Mouse (Mus musculus) neutrophil, adult 59 days (primary cell): ENCODE results near the gene Itih5. TPM values are rescaled to one million over a fixed set of nuclear protein-coding genes. Genes with fewer than 3 reads are reported as not detected.

Experiments
- total RNA-seq, 2 experiments: library from RNA; stranded (reverse); gene quantifications; 1 replicate in 1 of 2; 2 replicates in 1 of 2; pipeline ENCODE4 v1.2.4; 2023

The Itih5 gene
- 1 to 10 TPM; 5.7 to 8.5 TPM for total RNA-seq

GRCm38 (mm10) chr2:10153201-10154075 lies at the start of gene Itih5:
Gene Itih5, plus strand, starts transcription at chr2:10153571.

DNA sequence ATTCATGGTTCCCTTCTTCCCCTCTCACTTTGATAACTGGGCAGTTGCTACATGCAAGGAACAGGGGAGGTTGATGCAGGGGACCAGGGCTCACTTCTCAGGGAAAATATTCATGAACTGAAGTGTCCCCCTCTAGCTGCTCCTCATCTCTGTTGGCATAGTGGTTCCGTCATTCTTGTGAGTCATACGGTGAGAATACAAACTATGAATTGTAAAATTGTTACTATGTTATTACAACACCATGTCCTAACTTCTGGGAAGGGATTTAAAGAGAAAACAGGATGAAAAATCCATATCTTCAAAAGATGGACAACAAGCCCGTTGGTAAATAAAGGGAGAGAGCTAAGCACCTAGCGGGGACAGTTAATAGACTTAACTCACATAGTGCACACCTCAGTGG lies 22.1 kb upstream of the Itih5 start, which contains the start of gene Itih2:
TSS of gene Itih2 (minus strand) at position 101 of the 400 bp plus-strand sequence.

Other genes with a start within 250 kb of the Itih5 start
- 10 to 100 TPM in 1 of 2 experiments, 1 to 10 TPM in 1; 9.9 to 10.6 TPM for gene Taf3, start 105.0 kb upstream of the Itih5 start, total RNA-seq
- gene Atp5c1, start 73.1 kb upstream of the Itih5 start, total RNA-seq, result 100 to 1,000 TPM; 107 to 127 TPM
- 10 to 100 TPM; 15.3 to 15.7 TPM for gene Kin, start 73.0 kb upstream of the Itih5 start, total RNA-seq
- gene Itih2, start 22.2 kb upstream of the Itih5 start, total RNA-seq, result not detected
- gene Sfmbt2, start 216.9 kb downstream of the Itih5 start, total RNA-seq, result 10 to 100 TPM; 12.5 to 13.3 TPM